Comparison of ENCODE assay signal across 15 mouse cellular contexts in the genomic region with DNA sequence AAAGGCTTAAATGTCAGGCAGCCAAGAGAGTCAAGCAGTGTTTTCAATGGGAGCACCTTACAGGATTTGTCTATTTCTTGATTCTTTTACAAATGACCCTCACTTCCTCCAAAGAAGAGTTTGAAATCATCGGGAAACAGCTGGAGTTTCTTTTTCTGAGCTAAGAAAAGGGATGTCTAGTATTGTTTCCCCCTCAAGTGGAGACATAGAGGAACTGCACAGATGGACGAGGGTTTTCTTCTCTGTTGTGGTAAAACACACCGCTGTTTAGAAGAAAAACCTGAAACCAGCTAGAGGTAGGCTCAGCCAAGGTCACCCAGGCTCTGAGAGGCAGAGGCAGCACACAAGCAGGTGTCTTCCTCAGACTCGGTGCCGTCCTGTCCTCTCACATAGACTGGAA. TPM values are rescaled to one million over a fixed set of nuclear protein-coding genes. Genes with fewer than 3 reads are reported as not detected.
A peak's percentile ranks its signal among the peaks of the same experiment; 100 is the strongest.
DNase-seq lines count a peak whose midpoint lies in the region; ATAC-seq and TF ChIP-seq lines count a peak whose summit lies in the region.
"Had no signal": no experiment of that assay in that cellular context is flagged by ENCODE, and none has a peak within 500 bp of the region (broad histone marks: within the 10 kb centered on the region; RNA-seq: fewer than 3 reads in every experiment).

No protein-coding gene starts in this region.

- peak overlapping the region; percentile 29; the same call in 1 of the 2 replicates for H3K4me2 ChIP-seq in heart, embryonic 15.5 days
- H3K4me2 ChIP-seq in liver, postnatal 0 days (ENCODE audit: low read depth, low read length) = no peak overlapping the region
- no peak overlapping the region for H3K4me2 ChIP-seq in embryonic facial prominence, embryonic 14.5 days (ENCODE audit: low read depth, low read length)
- H3K4me2 ChIP-seq: forebrain, embryonic 12.5 days; limb, embryonic 15.5 days had no signal

- TF ChIP-seq POLR2A in MEL (IDR thresholded peaks at IDR 0.05; ENCODE audit: control insufficient read depth in 1 of 2, insufficient read depth in 1 of 2, low read depth in 1 of 2, low read length in 2 of 2, poor library complexity in 1 of 2) = no peak

- H3K9me3 ChIP-seq in heart, embryonic 15.5 days (replicated peaks) = no peaks in the 10 kb centered on the region
- no peaks in the 10 kb centered on the region for H3K9me3 ChIP-seq in liver, postnatal 0 days (ENCODE audit: low read length)
- H3K9me3 ChIP-seq in MEL (replicated peaks; ENCODE audit: insufficient read depth, low read length) = no peaks in the 10 kb centered on the region
- H3K9me3 ChIP-seq in embryonic facial prominence, embryonic 14.5 days (ENCODE audit: control insufficient read depth, low read length) = no peaks in the 10 kb centered on the region
- H3K9me3 ChIP-seq: forebrain, embryonic 12.5 days; limb, embryonic 15.5 days had no signal

- no peak overlapping the region for H3K9ac ChIP-seq in heart, embryonic 15.5 days
- no peak overlapping the region for H3K9ac ChIP-seq in liver, postnatal 0 days (replicated peaks)
- H3K9ac ChIP-seq in MEL (ENCODE audit: control insufficient read depth, low read depth, low read length, poor library complexity, severe bottlenecking) = no peak overlapping the region
- no peak overlapping the region for H3K9ac ChIP-seq in embryonic facial prominence, embryonic 14.5 days (ENCODE audit: low read depth, low read length)
- H3K9ac ChIP-seq: forebrain, embryonic 12.5 days; limb, embryonic 15.5 days had no signal

- WGBS in heart, embryonic 15.5 days = 28% methylated on average over 5 of the region's 5 CpGs
- 30% methylated on average over 5 of the region's 5 CpGs for WGBS in liver, postnatal 0 days (ENCODE audit: insufficient replicate concordance)
- WGBS in embryonic facial prominence, embryonic 14.5 days = 37% methylated on average over 5 of the region's 5 CpGs

- TF ChIP-seq RAD21 in MEL (IDR thresholded peaks at IDR 0.05; ENCODE audit: low read depth, low read length) = peak; percentile 14

- no peak overlapping the region for H3K4me3 ChIP-seq in heart, embryonic 15.5 days
- H3K4me3 ChIP-seq in liver, postnatal 0 days (ENCODE audit: low read depth, low read length) = no peak overlapping the region
- no peak overlapping the region for H3K4me3 ChIP-seq in MEL (ENCODE audit: control insufficient read depth in 1 of 2, insufficient read depth in 1 of 2, low read depth in 2 of 2, low read length in 2 of 2)
- no peak overlapping the region for H3K4me3 ChIP-seq in embryonic facial prominence, embryonic 14.5 days (ENCODE audit: low read depth, low read length)
- H3K4me3 ChIP-seq: forebrain, embryonic 12.5 days; limb, embryonic 15.5 days had no signal

- no peaks in the 10 kb centered on the region for H3K27me3 ChIP-seq in heart, embryonic 15.5 days
- H3K27me3 ChIP-seq in liver, postnatal 0 days (ENCODE audit: insufficient read depth, low read length) = no peaks in the 10 kb centered on the region
- no peaks in the 10 kb centered on the region for H3K27me3 ChIP-seq in MEL (ENCODE audit: control insufficient read depth in 1 of 2, insufficient read depth in 2 of 2, low read length in 2 of 2)
- H3K27me3 ChIP-seq in embryonic facial prominence, embryonic 14.5 days (replicated peaks; ENCODE audit: control insufficient read depth, insufficient read depth, low read length) = no peaks in the 10 kb centered on the region
- H3K27me3 ChIP-seq: forebrain, embryonic 12.5 days; limb, embryonic 15.5 days had no signal

- TF ChIP-seq EP300 in liver, postnatal 0 days (IDR thresholded peaks at IDR 0.05; ENCODE audit: low read depth) = no peak
- TF ChIP-seq EP300 in MEL (IDR thresholded peaks at IDR 0.05; ENCODE audit: low read depth in 1 of 2, low read length in 2 of 2) = no peak

- no peaks in the 10 kb centered on the region for H3K79me2 ChIP-seq in MEL (ENCODE audit: control insufficient read depth, insufficient read depth, low read length, poor library complexity)

- H3K4me1 ChIP-seq in heart, embryonic 15.5 days (replicated peaks) = no peaks in the 10 kb centered on the region
- no peaks in the 10 kb centered on the region for H3K4me1 ChIP-seq in liver, postnatal 0 days (ENCODE audit: insufficient read depth)
- no peaks in the 10 kb centered on the region for H3K4me1 ChIP-seq in MEL (ENCODE audit: control insufficient read depth in 1 of 2, insufficient read depth in 2 of 2, low read length in 2 of 2)
- no peaks in the 10 kb centered on the region for H3K4me1 ChIP-seq in embryonic facial prominence, embryonic 14.5 days (ENCODE audit: control insufficient read depth, insufficient read depth, low read length)
- H3K4me1 ChIP-seq: forebrain, embryonic 12.5 days; limb, embryonic 15.5 days had no signal

- TF ChIP-seq CTCF in liver, postnatal 0 days (IDR thresholded peaks at IDR 0.05; ENCODE audit: low read depth) = peak; percentile 32; the same call in 1 of the 2 replicates
- TF ChIP-seq CTCF in MEL (IDR thresholded peaks at IDR 0.05 in 2 of 3, conservative IDR thresholded peaks at IDR 0.05 in 1 of 3; ENCODE audit: control insufficient read depth in 1 of 3, insufficient read depth in 1 of 3, low read depth in 2 of 3, low read length in 3 of 3, poor library complexity in 1 of 3, severe bottlenecking in 1 of 3) = peak in 1 of 3 experiments; percentile 24; a peak in 1 of 6 replicates

- no peaks in the 10 kb centered on the region for H3K36me3 ChIP-seq in heart, embryonic 15.5 days
- H3K36me3 ChIP-seq in liver, postnatal 0 days (replicated peaks; ENCODE audit: insufficient read depth, low read length) = no peaks in the 10 kb centered on the region
- no peaks in the 10 kb centered on the region for H3K36me3 ChIP-seq in MEL (ENCODE audit: control insufficient read depth in 1 of 2, insufficient read depth in 2 of 2, low read length in 2 of 2)
- H3K36me3 ChIP-seq in embryonic facial prominence, embryonic 14.5 days (ENCODE audit: control insufficient read depth, insufficient read depth, low read length) = no peaks in the 10 kb centered on the region
- H3K36me3 ChIP-seq: forebrain, embryonic 12.5 days; limb, embryonic 15.5 days had no signal

- H3K27ac ChIP-seq in heart, embryonic 15.5 days = no peak overlapping the region
- H3K27ac ChIP-seq in liver, postnatal 0 days (ENCODE audit: low read depth) = no peak overlapping the region
- no peak overlapping the region for H3K27ac ChIP-seq in MEL (ENCODE audit: control insufficient read depth, low read depth, low read length)
- no peak overlapping the region for H3K27ac ChIP-seq in embryonic facial prominence, embryonic 14.5 days (replicated peaks; ENCODE audit: low read depth, low read length)
- H3K27ac ChIP-seq: forebrain, embryonic 12.5 days; limb, embryonic 15.5 days had no signal

- ATAC-seq in heart, embryonic 15.5 days (replicated peaks; ENCODE audit: insufficient number of reproducible peaks, insufficient read depth, low FRiP score, low read depth) = no peak
- no peak for ATAC-seq in liver, postnatal 0 days
- ATAC-seq in embryonic facial prominence, embryonic 14.5 days (ENCODE audit: low read depth) = no peak

- no peak for DNase-seq in heart, adult 9 months (ENCODE audit: low spot score in 2 of 2)
- DNase-seq in liver, postnatal 0 days = no peak
- DNase-seq in liver = no peak
- DNase-seq in MEL (ENCODE audit: low read depth, low spot score) = peak; percentile 2
- peak; percentile 35 for DNase-seq in embryonic facial prominence, embryonic 14.5 days (ENCODE audit: low spot score)
- no peak for DNase-seq in left cerebral cortex, adult 9 months (ENCODE audit: low spot score in 2 of 2)
- DNase-seq: cerebellum, postnatal 14 days; heart, adult 11 months; thymus, adult 18-20 months had no signal

TF ChIP-seq in MEL, 35 proteins besides CTCF, POLR2A, EP300 and RAD21:
- no peak for TF ChIP-seq ETS1 (IDR thresholded peaks at IDR 0.05; ENCODE audit: low read depth, low read length)
- no peak for TF ChIP-seq POLR2AphosphoS2 (IDR thresholded peaks at IDR 0.05; ENCODE audit: low read length)
- no peak for TF ChIP-seq NRF1 (IDR thresholded peaks at IDR 0.05; ENCODE audit: insufficient read depth, low read depth, low read length, poor library complexity, severe bottlenecking)
- no peak for TF ChIP-seq TCF12 (IDR thresholded peaks at IDR 0.05; ENCODE audit: low read depth, low read length)
- TF ChIP-seq USF2 (IDR thresholded peaks at IDR 0.05; ENCODE audit: borderline replicate concordance in 1 of 2, insufficient read depth in 1 of 2, low read depth in 1 of 2, low read length in 2 of 2) = no peak
- TF ChIP-seq CHD2 (IDR thresholded peaks at IDR 0.05; ENCODE audit: low read length) = no peak
- TF ChIP-seq MEF2A (IDR thresholded peaks at IDR 0.05; ENCODE audit: extremely low read depth, insufficient replicate concordance, low read depth, low read length, poor library complexity, severe bottlenecking) = no peak
- no peak for TF ChIP-seq JUND (IDR thresholded peaks at IDR 0.05; ENCODE audit: low read depth, low read length)
TF ChIP-seq in MEL: peak in this region for 0.

RNA-seq across cellular contexts. Expression of gene Wdr72, which starts 29.9 kb away (rescaled TPM):
- polyA plus RNA-seq in heart, embryonic 15.5 days (2015; fragmentation: Nextera tagmentation; extraction: Ambion mirVana) = 1.5 and 1.6 TPM in 2 replicates
- polyA plus RNA-seq in liver, postnatal 0 days (2015; fragmentation: Nextera tagmentation; extraction: Ambion mirVana) = 0.06 TPM in 1 of 2 replicates, not detected in the other
- total RNA-seq in MEL (2012; rRNA removed) = not detected in 2 replicates
- polyA plus RNA-seq in MEL (2012; ENCODE audit: insufficient read depth in 1 of 2, insufficient read length in 2 of 2, low read depth in 1 of 2, low replicate concordance in 2 of 2, missing spikeins in 1 of 2) = not detected
- polyA plus RNA-seq in embryonic facial prominence, embryonic 14.5 days (2014; fragmentation: Nextera tagmentation; extraction: Ambion mirVana) = 0.50 and 0.86 TPM in 2 replicates
- total RNA-seq: megakaryocyte progenitor cell, adult 5-6 weeks had no signal
- polyA plus RNA-seq: large intestine, adult 2 months; small intestine, adult 2 months had no signal

Comparison
In these comparisons a context has a peak if more than half of its experiments do, and no peak if none do; other contexts are left out.
1. DNase-seq: peak in MEL (single experiment) and embryonic facial prominence, embryonic 14.5 days (single experiment); none in heart, adult 9 months (0 of 2), liver, postnatal 0 days (single experiment), liver (single experiment) and left cerebral cortex, adult 9 months (0 of 2).